Mouse (Mus musculus): ENCODE results near the gene Ly6g6e.

DNA sequence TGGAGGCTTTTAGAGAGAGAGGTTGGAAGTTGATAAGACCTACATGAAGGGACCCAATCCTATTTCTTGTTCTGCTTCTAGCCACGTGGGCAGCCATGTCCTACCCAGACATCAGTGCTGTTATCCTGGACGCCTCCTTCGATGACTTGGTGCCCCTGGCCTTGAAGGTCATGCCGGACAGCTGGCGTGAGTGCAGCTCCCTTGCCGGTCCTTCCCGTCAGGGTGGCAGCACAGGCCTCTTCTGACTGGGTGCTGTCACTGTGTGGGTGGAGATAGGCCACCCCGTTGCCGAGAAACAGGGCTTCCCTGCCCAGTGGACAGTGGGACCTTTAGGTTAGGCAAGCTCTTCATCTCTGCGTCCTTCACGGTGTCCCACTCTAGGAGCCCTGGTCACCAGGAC is 24.5 kb downstream of the Ly6g6e start:
- TF ChIP-seq CTCF (IDR thresholded peaks at IDR 0.05; ENCODE audit: low read depth) (no peak), EP300 (IDR thresholded peaks at IDR 0.05; ENCODE audit: low read depth) (no peak)

Data from liver, embryonic 14.5 days (tissue).